Mouse (Mus musculus) kidney, postnatal 14 days (tissue): Measurements from ENCODE around the gene Fev.

Experiments
- DNase-seq: peaks from one replicate; pipeline ENCODE4 v3.0.0; 2022; ENCODE audit warnings: mixed read lengths

Fev gene

DNA sequence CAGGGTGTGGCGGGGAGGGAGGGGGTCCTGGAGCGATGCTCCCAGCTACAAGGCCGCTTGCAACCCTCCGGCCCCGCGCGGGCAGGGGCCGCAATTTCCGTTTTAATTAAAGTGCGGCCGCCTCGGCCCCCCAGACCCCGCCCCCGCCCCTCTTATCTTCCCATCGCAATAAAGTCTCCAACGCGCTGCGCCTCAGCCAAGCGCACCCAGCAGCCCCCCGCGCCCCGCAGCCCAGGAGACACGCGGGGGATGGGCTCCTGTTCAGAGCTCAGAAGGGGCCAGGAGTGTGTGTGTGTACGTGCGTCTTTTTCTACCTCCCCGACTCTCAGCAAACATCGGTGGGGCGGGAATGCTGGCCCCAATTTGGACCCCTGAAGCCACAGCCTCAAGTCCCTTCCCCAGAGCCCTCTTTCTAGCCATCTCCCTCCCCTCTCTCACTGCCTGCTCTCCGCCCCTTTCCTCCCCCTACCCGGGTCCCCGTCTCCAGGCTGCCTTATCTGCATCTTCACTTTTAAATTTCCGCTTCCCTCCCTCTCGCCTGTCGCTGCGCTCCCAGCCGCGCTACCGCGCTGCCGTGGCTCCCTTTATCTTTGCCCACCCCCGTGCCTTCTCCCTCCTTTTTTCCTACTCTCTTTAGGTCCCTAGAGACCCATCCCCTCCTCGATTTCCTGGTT, at the start of gene Fev:
Gene Fev (minus strand): TSS at position 51 of the 674 bp plus-strand sequence.
- DNase-seq = no peak

DNA sequence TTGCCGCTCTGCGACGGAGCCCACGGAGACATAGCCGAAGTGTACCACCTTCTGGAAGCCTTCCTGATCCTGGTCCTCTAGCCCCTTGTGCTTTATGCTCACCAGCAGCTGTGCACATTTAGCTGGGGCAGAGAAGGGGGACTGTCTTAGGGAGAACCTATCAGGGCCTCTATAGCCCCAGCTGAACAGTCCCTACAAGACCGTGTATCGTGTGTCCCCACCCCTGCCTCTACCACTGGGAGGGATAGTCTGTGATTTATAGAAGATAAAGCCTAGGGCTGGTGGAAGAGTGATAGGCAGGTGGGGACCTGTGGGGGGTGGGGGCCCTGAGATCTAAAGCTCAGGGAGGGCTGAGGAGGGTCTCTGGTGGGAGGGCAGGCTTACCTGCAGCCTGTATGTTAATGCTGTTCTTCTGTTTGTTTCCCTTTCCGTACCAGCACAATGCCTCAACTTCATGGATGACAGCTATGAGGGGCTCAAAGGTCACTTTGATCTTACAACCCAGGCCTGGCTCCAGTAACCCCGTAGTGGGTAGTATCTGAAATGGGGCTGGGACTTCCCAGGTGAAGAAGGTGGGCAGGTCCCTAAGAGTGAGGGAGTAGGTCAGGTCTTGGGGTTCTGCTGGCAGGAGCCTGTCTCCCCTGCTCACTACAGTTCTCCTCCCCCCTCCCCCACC, 42.5 kb upstream of the Fev start:
- DNase-seq = no peak

DNA sequence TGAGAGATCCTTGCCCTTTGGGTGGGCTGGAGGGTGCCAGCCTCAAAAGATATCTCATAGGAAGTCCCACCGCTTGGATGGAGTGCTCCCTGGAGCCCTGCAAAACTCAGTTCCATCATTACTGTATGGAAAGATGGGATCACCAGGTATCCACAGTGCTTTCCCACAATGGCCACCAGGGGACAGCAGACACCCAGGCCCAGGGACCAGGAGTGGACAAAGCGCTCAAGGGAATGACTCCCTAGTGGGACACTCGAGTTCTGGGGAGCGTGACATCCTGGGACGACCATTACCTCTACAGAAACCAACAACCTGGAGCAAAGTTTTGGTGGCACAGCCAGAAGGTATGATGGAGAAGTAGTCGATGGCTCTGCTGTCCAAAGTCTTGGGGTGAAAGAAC, 41.5 kb upstream of the Fev start:
- peak; percentile 73 for DNase-seq

DNA sequence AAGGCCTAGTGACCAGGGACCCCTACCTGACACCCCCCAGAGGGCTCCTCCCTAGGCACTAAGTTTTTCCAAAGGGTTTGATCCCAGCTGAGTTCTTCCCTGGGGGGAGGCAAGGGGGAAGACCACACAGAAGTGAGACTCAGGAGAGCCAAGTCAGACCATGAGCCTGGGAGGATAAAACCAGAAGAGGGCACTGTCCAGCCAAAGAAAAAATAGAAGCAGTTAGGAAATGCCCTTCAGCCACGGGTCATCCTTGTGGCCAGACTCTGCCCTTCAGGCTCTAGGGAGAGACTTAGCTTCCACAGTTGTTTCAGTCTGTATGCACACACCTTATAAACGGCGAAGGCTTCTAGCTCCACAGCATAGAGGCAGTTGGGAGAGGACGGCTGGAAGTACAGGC, 39.2 kb upstream of the Fev start:
- DNase-seq = no peak

- DNase-seq = peak; percentile 36
Measured at GRCm38 (mm10) chr1:74915706-74916105, 30.5 kb upstream of the Fev start.

DNA sequence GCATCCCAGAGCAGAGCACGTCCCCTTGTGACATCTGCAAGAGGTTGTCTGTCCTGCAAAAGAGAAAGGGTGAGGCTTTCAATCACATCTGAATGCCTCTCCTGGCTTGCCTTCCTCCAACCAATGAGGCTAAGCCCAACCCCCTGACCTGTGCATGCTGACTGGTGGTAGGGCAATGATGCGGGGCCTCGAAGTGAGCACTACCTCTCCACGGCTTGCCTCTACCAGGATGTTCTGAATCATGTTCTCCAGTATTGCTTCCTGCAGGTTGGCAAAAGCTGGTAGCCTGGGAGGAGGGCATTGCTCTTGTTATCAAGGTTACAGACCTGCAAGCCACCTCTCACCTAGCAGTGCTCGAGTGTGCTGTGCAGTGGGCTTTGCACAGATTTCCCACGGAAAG, 17.0 kb upstream of the Fev start:
- no peak for DNase-seq

GRCm38 (mm10) chr1:74901686-74902085, 16.5 kb upstream of the Fev start:
- DNase-seq = peak; percentile 51

DNA sequence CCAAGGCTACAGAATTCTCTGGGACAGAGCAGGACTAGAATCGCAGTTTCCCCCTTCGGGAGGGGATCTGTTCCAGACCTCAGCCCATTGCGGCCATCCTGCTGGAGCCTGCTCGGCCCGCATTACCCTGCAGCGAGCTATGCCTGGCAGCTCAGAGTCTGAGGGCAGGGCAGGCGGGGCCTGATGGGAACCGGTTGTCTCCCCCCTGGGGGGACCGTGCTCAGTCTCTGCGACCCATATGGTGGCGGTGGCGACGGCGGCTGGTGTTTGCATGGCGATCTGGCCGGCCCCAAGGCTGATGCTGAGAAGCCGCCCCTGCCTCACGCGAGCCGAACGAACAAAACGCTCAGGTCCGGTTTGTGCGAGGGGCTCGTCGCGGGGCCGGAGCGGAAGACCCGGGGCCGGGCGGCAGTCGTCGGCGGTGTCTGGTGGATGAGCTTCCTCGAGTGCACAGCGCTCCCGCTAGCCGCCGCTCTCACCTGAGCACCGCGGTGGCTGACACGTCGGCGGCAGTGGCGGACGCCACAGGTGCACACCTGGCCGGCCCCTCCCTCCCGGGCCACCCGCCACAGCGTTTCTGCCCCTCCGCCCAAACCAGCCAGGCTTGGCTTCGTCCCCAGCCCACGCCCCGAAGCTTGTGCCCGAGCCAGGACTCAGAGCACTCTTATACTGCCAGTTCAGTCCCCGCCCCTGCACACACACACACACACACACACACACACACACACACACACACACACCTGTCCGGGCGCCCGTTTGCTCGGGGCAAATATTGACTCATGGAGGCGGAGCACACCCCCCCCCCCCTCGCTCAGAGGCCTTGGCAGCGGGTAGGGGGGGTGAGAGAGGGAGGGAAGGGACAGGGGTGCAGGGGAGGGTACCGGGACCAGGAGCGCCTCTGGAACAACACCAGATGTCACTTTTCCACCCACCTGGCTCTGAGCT, 15.4 kb upstream of the Fev start:
- DNase-seq = peak; percentile 59

GRCm38 (mm10) chr1:74898656-74899431, 13.6 kb upstream of the Fev start:
- DNase-seq = peak; percentile 38

GRCm38 (mm10) chr1:74897976-74898375, 12.8 kb upstream of the Fev start:
- no peak for DNase-seq

- DNase-seq = peak; percentile 56
Measured at GRCm38 (mm10) chr1:74894966-74895365, 9.7 kb upstream of the Fev start.

DNA sequence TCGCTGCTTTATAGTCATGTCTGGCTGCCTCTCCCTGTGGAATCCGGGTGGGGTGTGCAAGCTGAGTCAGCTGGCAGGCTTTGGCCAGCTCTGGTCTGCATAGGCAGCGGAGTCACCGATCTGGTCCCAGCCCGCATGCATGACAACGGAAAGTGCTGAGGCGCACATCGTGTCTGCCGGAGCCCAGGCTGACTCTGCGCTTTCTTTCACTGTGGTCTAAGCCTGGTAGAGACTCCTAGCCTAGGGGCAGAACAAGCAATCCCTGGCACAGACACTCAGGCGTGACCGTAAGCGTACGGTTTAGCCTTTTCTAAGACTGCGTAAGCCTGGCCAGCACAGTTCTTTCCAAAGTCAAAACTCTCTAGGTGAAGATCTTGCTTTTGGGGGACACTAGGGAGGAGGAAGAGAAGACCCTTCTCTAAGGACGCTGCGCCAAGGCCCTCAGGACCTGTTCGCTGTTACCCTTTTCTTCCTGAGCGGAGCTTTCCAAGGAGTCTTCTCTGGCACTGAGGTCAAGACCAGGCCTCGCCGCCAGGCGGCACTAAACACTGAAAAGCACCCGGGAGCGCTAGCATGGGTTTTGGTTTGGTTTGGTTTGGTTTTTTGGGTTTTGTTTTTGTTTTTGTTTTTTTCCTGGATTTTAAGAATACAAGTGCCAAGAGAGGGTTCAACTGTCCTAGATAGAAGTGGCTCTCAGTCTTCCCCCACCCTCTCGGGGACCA, 8.1 kb upstream of the Fev start, which contains the start of gene Cryba2:
Gene Cryba2 (minus strand): TSS at position 10 of the 722 bp plus-strand sequence.
- peak; percentile 52 for DNase-seq

GRCm38 (mm10) chr1:74892351-74893133, 7.3 kb upstream of the Fev start:
- no peak for DNase-seq

- DNase-seq = peak; percentile 44
Measured at GRCm38 (mm10) chr1:74891513-74891912, 6.3 kb upstream of the Fev start.

DNA sequence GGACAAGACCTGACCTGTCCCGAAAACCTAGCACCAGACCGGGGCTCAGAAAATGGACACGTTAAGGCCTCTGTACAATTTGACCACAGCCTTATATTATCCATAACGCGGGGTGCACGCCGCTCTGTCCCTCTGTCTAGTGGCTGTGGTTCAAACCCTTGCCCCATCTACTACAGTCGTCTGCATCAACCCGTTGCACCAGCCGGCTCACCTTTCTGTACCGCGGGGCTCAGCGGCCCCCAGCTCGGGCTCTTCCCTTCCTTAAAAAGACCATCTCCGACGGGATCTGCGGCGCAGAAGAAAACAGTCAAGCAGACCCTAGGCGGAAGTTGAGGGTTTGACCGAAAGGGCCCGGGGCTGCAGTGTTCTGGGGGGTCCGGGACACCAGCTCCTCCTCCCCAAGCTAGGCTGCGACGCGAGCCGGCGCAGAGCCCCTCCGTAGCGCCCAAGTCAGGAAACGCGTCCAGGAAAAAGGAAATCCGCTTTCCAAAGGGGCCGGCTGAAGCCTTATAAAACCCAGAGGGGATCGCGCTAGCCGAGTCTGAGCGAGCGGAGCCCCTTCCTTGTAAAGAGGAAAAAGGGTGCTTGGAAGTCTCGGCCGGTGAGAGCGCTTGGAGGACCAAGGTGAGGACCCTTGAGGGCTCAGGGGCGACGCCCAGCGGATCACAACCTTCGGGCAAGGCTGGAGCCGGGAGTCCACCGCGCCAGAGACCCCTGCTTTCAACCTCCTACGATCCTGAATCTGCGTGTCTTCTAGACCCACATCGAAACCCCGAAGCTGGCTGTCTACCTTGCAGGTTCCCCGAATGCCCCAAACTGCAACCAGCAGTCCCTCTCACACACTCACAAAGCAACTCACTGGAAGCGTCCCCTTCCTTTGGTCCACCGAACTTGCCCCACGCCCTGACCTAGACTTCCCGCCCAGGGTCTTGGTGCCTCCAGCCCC, 750 bp downstream of the Fev start:
- no peak for DNase-seq

DNA sequence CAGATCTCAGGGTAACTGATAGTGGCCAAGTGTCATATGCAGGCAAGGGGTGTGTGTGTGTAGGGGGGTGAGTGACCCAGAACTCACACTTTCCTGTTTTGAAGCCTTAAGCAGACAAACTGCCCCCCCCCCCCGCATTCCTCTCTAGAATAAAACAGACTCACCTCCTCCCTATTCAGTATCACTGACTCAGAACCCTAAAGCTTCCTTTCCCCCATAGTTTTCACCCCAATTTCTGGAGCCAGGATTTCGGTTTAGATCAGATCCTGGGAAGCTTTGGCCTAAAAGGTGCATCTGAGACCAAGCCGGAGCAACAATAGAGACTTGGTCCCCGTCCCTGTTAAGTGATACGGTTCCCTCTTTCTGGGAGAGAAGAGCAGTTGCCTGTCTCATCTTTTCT, 1.8 kb downstream of the Fev start:
- DNase-seq = no peak

DNA sequence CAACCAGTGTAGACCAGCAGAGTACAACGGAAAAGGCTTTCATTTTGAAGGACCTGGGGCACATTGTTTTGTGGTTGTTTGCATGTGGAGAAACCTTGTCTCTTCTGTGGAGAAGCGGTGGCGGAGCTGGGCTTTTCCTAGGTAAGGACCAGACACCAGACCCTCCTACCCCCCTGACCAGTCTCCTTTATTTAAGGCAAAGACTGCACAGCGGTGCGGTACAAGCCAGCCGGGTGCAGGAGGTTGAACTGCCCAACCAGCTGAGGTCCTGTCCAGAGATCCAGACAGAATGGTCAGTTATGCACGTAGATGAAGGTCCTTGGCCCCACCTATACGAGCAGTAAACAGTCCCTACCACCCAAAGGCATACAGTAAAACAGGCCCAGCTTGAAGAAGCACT, 2.4 kb downstream of the Fev start:
- no peak for DNase-seq

DNA sequence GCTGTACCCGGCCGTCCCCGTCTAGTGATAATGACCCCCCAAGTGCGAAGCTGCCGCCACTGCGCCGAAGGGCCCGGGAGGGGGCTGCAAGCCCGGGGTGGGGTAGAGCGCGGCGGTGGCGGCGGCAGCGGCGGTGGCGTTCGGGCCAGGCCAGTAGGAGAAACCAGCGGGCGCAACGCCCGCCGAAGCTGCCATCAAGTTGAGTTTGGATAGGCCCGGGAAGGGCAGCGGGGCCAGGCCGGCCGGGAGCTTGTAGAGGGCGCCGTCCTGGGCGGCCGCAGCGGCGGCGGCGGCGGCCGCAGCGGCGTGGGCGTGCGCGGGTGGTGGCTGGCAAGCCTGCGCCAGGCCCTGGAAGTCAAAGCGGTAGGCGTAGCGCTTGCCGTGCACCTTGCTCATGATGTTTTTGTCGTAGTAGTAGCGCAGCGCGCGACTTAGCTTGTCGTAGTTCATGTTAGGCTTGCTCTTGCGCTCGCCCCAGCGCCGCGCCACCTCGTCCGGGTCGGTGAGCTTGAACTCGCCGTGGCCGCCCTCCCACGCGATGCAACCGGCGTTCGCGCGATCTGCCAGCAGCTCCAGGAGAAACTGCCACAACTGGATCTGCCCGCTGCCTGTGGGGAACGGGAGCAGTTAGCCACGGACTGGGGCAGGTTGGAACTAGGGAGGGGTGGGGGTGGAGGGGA, 3.0 kb downstream of the Fev start:
- DNase-seq = no peak

- peak; percentile 69 for DNase-seq
Measured at GRCm38 (mm10) chr1:74880785-74881360, 4.3 kb downstream of the Fev start.
